Mouse (Mus musculus): ENCODE measurements around the gene Olfr435. TPM values are rescaled to one million over a fixed set of nuclear protein-coding genes. Genes with fewer than 3 reads are reported as not detected.

Gene Olfr435
- not detected in 2 replicates for polyA plus RNA-seq (2015; fragmentation: Nextera tagmentation; extraction: Ambion mirVana)

- H3K4me1 ChIP-seq (replicated peaks; ENCODE audit: control insufficient read depth, insufficient read depth, low read length) = no peaks in the 10 kb centered on the region
- H3K27me3 ChIP-seq (replicated peaks; ENCODE audit: control insufficient read depth, insufficient read depth, low read length) = no peaks in the 10 kb centered on the region
- H3K9me3 ChIP-seq (ENCODE audit: control insufficient read depth) = no peaks in the 10 kb centered on the region
- no peak for TF ChIP-seq CTCF (IDR thresholded peaks at IDR 0.05; ENCODE audit: low read depth)
- no peak within 1 kb of the TSS for H3K4me2 ChIP-seq (replicated peaks; ENCODE audit: low read depth)
- no peak for ATAC-seq
- no peak within 1 kb of the TSS for H3K27ac ChIP-seq (ENCODE audit: low read depth, low read length)
- no peak within 1 kb of the TSS for H3K4me3 ChIP-seq (ENCODE audit: low read depth, low read length)
- no peaks in the 10 kb centered on the region for H3K36me3 ChIP-seq (ENCODE audit: control insufficient read depth, insufficient read depth)
- H3K9ac ChIP-seq (ENCODE audit: low read depth, low read length) = no peak within 1 kb of the TSS
Observed at GRCm38 (mm10) chr6:43196781-43197180, at the start of gene Olfr435. Olfr435 (plus strand) TSS chr6:43197146.

- Histone ChIP-seq H3K27ac (ENCODE audit: low read depth, low read length) (no peak overlapping the region), H3K27me3 (replicated peaks; ENCODE audit: control insufficient read depth, insufficient read depth, low read length) (no peaks in the 10 kb centered on the region), H3K4me3 (ENCODE audit: low read depth, low read length) (no peak overlapping the region), H3K4me2 (replicated peaks; ENCODE audit: low read depth) (no peak overlapping the region), H3K4me1 (replicated peaks; ENCODE audit: control insufficient read depth, insufficient read depth, low read length) (no peaks in the 10 kb centered on the region), H3K9me3 (ENCODE audit: control insufficient read depth) (no peaks in the 10 kb centered on the region), H3K9ac (ENCODE audit: low read depth, low read length) (no peak overlapping the region), H3K36me3 (ENCODE audit: control insufficient read depth, insufficient read depth) (no peaks in the 10 kb centered on the region)
- no peak for TF ChIP-seq CTCF (IDR thresholded peaks at IDR 0.05; ENCODE audit: low read depth)
- ATAC-seq = no peak
- 66% methylated on average over 1 of the region's 1 CpGs for WGBS
Observed at GRCm38 (mm10) chr6:43159502-43159901, 37.4 kb upstream of the Olfr435 start.

- no peaks in the 10 kb centered on the region for H3K4me1 ChIP-seq (replicated peaks; ENCODE audit: control insufficient read depth, insufficient read depth, low read length)
- no peak within 1 kb of the TSS for H3K27ac ChIP-seq (ENCODE audit: low read depth, low read length)
- no peak within 1 kb of the TSS for H3K9ac ChIP-seq (ENCODE audit: low read depth, low read length)
- no peak for TF ChIP-seq CTCF (IDR thresholded peaks at IDR 0.05; ENCODE audit: low read depth)
- no peaks in the 10 kb centered on the region for H3K36me3 ChIP-seq (ENCODE audit: control insufficient read depth, insufficient read depth)
- no peak within 1 kb of the TSS for H3K4me3 ChIP-seq (ENCODE audit: low read depth, low read length)
- 69% methylated on average over 3 of the region's 3 CpGs for WGBS
- H3K9me3 ChIP-seq (ENCODE audit: control insufficient read depth) = no peaks in the 10 kb centered on the region
- no peak for ATAC-seq
- H3K27me3 ChIP-seq (replicated peaks; ENCODE audit: control insufficient read depth, insufficient read depth, low read length) = no peaks in the 10 kb centered on the region
- no peak within 1 kb of the TSS for H3K4me2 ChIP-seq (replicated peaks; ENCODE audit: low read depth)
Observed at GRCm38 (mm10) chr6:43162982-43163381, 34.0 kb upstream of the Olfr435 start, which contains the start of gene Olfr437. Olfr437 (plus strand) TSS chr6:43163282.

- no peak for ATAC-seq
Observed at GRCm38 (mm10) chr6:43167246-43167645, 29.7 kb upstream of the Olfr435 start.

GRCm38 (mm10) chr6:43171840-43172239, 25.1 kb upstream of the Olfr435 start, which contains the start of gene Olfr13:
Olfr13 (plus strand) TSS chr6:43172140.
- H3K36me3 ChIP-seq (ENCODE audit: control insufficient read depth, insufficient read depth) = no peaks in the 10 kb centered on the region
- H3K27ac ChIP-seq (ENCODE audit: low read depth, low read length) = no peak within 1 kb of the TSS
- no peak for TF ChIP-seq CTCF (IDR thresholded peaks at IDR 0.05; ENCODE audit: low read depth)
- H3K9me3 ChIP-seq (ENCODE audit: control insufficient read depth) = no peaks in the 10 kb centered on the region
- WGBS = 54% methylated on average over 4 of the region's 4 CpGs
- no peaks in the 10 kb centered on the region for H3K27me3 ChIP-seq (replicated peaks; ENCODE audit: control insufficient read depth, insufficient read depth, low read length)
- H3K9ac ChIP-seq (ENCODE audit: low read depth, low read length) = no peak within 1 kb of the TSS
- no peak within 1 kb of the TSS for H3K4me3 ChIP-seq (ENCODE audit: low read depth, low read length)
- H3K4me1 ChIP-seq (replicated peaks; ENCODE audit: control insufficient read depth, insufficient read depth, low read length) = no peaks in the 10 kb centered on the region
- ATAC-seq = no peak
- H3K4me2 ChIP-seq (replicated peaks; ENCODE audit: low read depth) = no peak within 1 kb of the TSS

More at GRCm38 (mm10) chr6:43167246-43167645, 29.7 kb upstream of the Olfr435 start:
- H3K9ac ChIP-seq (ENCODE audit: low read depth, low read length) = no peak overlapping the region
- no peaks in the 10 kb centered on the region for H3K27me3 ChIP-seq (replicated peaks; ENCODE audit: control insufficient read depth, insufficient read depth, low read length)
- TF ChIP-seq CTCF (IDR thresholded peaks at IDR 0.05; ENCODE audit: low read depth) = no peak
- WGBS = 92% methylated on average over 4 of the region's 4 CpGs
- no peaks in the 10 kb centered on the region for H3K9me3 ChIP-seq (ENCODE audit: control insufficient read depth)
- H3K4me1 ChIP-seq (replicated peaks; ENCODE audit: control insufficient read depth, insufficient read depth, low read length) = no peaks in the 10 kb centered on the region
- no peaks in the 10 kb centered on the region for H3K36me3 ChIP-seq (ENCODE audit: control insufficient read depth, insufficient read depth)
- no peak overlapping the region for H3K4me2 ChIP-seq (replicated peaks; ENCODE audit: low read depth)
- no peak overlapping the region for H3K4me3 ChIP-seq (ENCODE audit: low read depth, low read length)
- no peak overlapping the region for H3K27ac ChIP-seq (ENCODE audit: low read depth, low read length)

- Histone ChIP-seq H3K36me3 (ENCODE audit: control insufficient read depth, insufficient read depth) (no peaks in the 10 kb centered on the region), H3K9ac (ENCODE audit: low read depth, low read length) (no peak overlapping the region), H3K4me3 (ENCODE audit: low read depth, low read length) (no peak overlapping the region), H3K4me2 (replicated peaks; ENCODE audit: low read depth) (no peak overlapping the region), H3K27ac (ENCODE audit: low read depth, low read length) (no peak overlapping the region), H3K27me3 (replicated peaks; ENCODE audit: control insufficient read depth, insufficient read depth, low read length) (no peaks in the 10 kb centered on the region), H3K9me3 (ENCODE audit: control insufficient read depth) (no peaks in the 10 kb centered on the region), H3K4me1 (replicated peaks; ENCODE audit: control insufficient read depth, insufficient read depth, low read length) (no peaks in the 10 kb centered on the region)
- 65% methylated on average over 1 of the region's 1 CpGs for WGBS
- no peak for TF ChIP-seq CTCF (IDR thresholded peaks at IDR 0.05; ENCODE audit: low read depth)
- no peak for ATAC-seq
Observed at GRCm38 (mm10) chr6:43178129-43178528, 18.8 kb upstream of the Olfr435 start.

Measured in intestine, postnatal 0 days (tissue).